8 mouse cellular contexts compared by ENCODE assay signal in the genomic region with DNA sequence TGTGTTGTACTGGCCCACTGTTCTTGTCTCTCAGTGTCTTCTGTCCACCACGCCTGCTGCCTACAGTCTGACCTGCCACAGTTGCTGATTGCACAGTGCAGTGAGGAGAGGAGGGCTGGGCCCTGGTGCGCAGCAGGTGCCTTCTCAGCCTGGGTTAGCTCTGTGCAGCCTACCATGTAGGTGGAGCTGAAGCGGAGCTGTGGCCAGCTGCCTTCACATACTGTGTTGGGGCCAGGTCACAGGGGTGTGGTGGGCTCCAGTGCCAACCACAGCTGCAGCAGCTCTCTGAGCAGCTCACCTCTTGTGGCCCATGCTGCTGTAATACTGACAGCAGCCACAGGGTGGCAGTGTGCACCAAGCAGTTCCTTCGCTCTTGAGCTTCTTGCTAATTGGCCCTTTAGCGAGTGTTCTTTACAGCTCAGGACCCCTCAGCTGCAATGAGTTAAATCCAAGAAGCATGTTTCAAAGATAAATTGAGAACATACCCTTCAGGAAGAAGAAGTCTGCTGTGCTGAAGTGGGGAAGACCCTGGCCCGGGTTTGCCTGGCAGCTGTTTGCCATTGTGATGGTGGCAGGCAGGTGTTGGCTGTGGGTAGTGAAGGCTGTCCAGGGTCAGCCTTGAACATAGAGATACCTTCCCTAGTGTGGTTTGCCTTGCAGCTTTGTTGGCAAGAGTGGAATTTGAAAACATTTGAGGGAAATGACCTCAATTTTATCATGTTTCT. TPM values are rescaled to one million over a fixed set of nuclear protein-coding genes. Genes with fewer than 3 reads are reported as not detected.
A peak's percentile ranks its signal among the peaks of the same experiment; 100 is the strongest.
DNase-seq lines count a peak whose midpoint lies in the region; ATAC-seq lines count a peak whose summit lies in the region.

No protein-coding gene starts in this region.

- H3K4me2 ChIP-seq in hindbrain, embryonic 15.5 days = no peak overlapping the region

- no peak overlapping the region for H3K9ac ChIP-seq in hindbrain, embryonic 15.5 days

- no peaks in the 10 kb centered on the region for H3K27me3 ChIP-seq in hindbrain, embryonic 15.5 days

- no peak overlapping the region for H3K4me3 ChIP-seq in hindbrain, embryonic 15.5 days

- DNase-seq in MN1 (ENCODE audit: low spot score) = peak; percentile 93
- peak; percentile 87 for DNase-seq in cerebellum, adult 8-10 months
- peak; percentile 42 to 95 for DNase-seq in frontal cortex, adult 2 months (ENCODE audit: extremely low spot score in 1 of 2, low spot score in 1 of 2)
- DNase-seq in left cerebral cortex, adult 18-20 months (ENCODE audit: low spot score in 2 of 2) = peak; percentile 88 to 95
- DNase-seq in right cerebral cortex, adult 18-20 months = peak; percentile 78
- DNase-seq in urinary bladder, postnatal 10 days (ENCODE audit: low spot score) = peak; percentile 62

- peaks cover 24% of the 10 kb centered on the region for H3K36me3 ChIP-seq in hindbrain, embryonic 15.5 days

- H3K9me3 ChIP-seq in hindbrain, embryonic 15.5 days = no peaks in the 10 kb centered on the region

- H3K27ac ChIP-seq in hindbrain, embryonic 15.5 days (replicated peaks) = no peak overlapping the region

- 40% methylated on average over 6 of the region's 6 CpGs for WGBS in hindbrain, embryonic 15.5 days

- peak; percentile 65; the same call in 1 of the 2 replicates for ATAC-seq in hindbrain, embryonic 15.5 days (ENCODE audit: low FRiP score, low read depth)
- ATAC-seq in megakaryocyte, adult 5-6 weeks (ENCODE audit: poor library complexity, severe bottlenecking) = peak; percentile 83

- H3K4me1 ChIP-seq in hindbrain, embryonic 15.5 days (replicated peaks) = peaks cover 22% of the 10 kb centered on the region

RNA-seq across cellular contexts. Expression of a gene that starts 19.6 kb away (rescaled TPM):
- polyA plus RNA-seq in frontal cortex, adult 2 months (2012; rRNA removed) = 16.2 and 17.0 TPM in 2 replicates
- 3.7 and 5.5 TPM in 2 replicates for polyA plus RNA-seq in hindbrain, embryonic 15.5 days (2015; fragmentation: Nextera tagmentation; extraction: Ambion mirVana)
- total RNA-seq in left cerebral cortex, adult 18-20 months (2021) = 10 to 100 TPM; 14.7 to 24.5 TPM
- total RNA-seq in megakaryocyte, adult 5-6 weeks (2015) = 32.7 and 38.8 TPM in 2 replicates
- 9.5 and 10.6 TPM in 2 replicates for total RNA-seq in megakaryocyte, adult 5-6 weeks (2017)

RNA-seq across cellular contexts. Expression of a gene that starts 20.2 kb away (rescaled TPM):
- 43.7 and 53.4 TPM in 2 replicates for polyA plus RNA-seq in frontal cortex, adult 2 months (2012; rRNA removed)
- 85.9 and 88.6 TPM in 2 replicates for polyA plus RNA-seq in hindbrain, embryonic 15.5 days (2015; fragmentation: Nextera tagmentation; extraction: Ambion mirVana)
- total RNA-seq in left cerebral cortex, adult 18-20 months (2021) = 100 to 1,000 TPM; 102 to 117 TPM
- 25.7 and 30.5 TPM in 2 replicates for total RNA-seq in megakaryocyte, adult 5-6 weeks (2015)
- total RNA-seq in megakaryocyte, adult 5-6 weeks (2017) = 26.0 and 26.4 TPM in 2 replicates

RNA-seq across cellular contexts. Expression of a gene that starts 44.6 kb away (rescaled TPM):
- polyA plus RNA-seq in frontal cortex, adult 2 months (2012; rRNA removed) = 18.3 and 21.6 TPM in 2 replicates
- polyA plus RNA-seq in hindbrain, embryonic 15.5 days (2015; fragmentation: Nextera tagmentation; extraction: Ambion mirVana) = 5.0 and 6.6 TPM in 2 replicates
- 10 to 100 TPM in 1 of 2 experiments, 1 to 10 TPM in 1; 7.9 to 13.6 TPM for total RNA-seq in left cerebral cortex, adult 18-20 months (2021)
- total RNA-seq in megakaryocyte, adult 5-6 weeks (2015) = not detected in 2 replicates
- not detected in 2 replicates for total RNA-seq in megakaryocyte, adult 5-6 weeks (2017)

Comparison
In these comparisons a context has a peak if more than half of its experiments do, and no peak if none do; other contexts are left out.
1. RNA of a gene that starts 44.6 kb away (total RNA-seq): 7.9 to 13.6 TPM in left cerebral cortex, adult 18-20 months; not detected in megakaryocyte, adult 5-6 weeks; every median in the first group is over 4 times any median in the second.
2. Peak in every context shown above with its lines, with median percentiles within 50 percentile points of each other: DNase-seq.